Mouse (Mus musculus): ENCODE results near the gene Tcam1.

The Tcam1 gene

DNA sequence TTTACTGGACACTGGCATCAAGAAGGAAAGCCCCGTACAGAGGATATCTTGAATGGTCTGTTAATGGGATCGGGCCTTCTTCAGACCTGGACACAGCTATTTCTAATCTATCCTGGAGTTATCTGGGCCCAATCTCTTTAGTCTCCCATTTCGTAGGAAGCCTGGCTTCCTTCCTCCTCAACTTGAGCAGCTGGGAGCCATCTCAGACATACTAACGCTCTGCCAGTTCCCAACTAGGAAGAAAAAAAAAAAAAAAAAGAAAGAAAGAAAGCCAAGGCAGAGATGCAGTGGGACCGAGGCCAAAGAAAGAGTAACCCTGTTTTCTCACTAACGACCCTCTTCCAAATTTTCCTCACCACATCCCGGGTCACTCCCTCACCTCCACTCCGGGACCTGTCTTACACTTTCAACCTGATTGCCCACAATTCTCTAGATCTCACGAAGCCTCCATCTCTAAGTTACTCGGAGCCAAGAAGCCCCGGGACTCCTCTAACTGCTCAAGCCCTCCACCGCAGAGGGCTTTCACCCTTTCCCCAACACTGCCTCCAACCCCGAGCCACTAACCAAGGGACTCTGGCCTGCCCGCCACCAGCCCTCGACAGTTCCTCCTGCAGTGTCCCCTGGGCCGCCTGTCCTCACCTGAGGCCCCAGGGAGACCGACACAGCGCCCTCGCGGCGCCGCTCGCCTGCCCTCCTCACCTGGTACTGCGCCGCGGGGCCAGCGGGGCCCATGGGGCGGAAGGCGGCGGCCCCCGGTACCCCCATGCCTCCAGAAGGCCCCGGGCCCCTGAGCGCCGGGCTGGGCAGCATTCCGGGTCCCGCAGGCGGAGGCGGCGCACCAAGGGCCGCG is 4.5 kb upstream of the Tcam1 start:
- in situ Hi-C loops (cut with MboI; ENCODE audit: low pct_unique_long_range_greater_than_20kb in 1 of 2, low sequenced_read_pairs in 2 of 2, unreplicated experiment in 1 of 2), result no loop called here

DNA sequence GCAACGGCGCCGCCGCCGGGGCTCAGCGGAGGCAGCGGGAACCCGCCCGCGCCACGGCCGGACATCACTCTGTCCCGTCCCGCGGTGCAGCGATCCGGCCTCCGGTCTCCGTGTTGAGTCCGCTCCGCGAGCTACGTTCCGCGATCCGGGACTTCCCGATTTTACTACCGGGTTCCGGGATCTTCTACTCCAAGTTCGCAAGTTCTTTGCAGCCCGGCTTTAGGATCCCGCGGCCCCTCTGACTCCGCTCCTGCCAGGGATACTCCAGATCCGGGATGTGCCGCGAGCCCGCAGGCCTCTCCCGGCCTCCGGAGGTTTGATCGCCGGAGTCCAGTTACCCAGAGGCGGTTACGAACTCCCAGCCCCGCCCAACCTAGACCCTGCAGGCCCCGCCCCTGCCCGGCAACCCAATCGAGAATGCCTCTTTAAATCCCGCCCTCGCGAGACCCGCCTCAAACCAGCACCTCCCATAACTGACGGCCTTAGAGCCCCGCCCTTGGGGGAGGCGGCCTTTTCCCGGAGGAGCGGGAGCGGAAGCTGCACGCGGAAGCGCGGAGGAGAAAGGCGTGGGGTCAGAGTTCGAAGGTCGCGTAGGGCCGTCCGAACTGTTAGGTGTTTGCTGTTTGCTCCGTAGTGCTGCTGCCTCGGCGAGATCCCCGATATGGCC is 3.7 kb upstream of the Tcam1 start, which contains the start of gene Smarcd2:
Gene Smarcd2 (minus strand): TSS at position 329 of the 667 bp plus-strand sequence.
- in situ Hi-C loops (cut with MboI; ENCODE audit: low pct_unique_long_range_greater_than_20kb in 1 of 2, low sequenced_read_pairs in 2 of 2, unreplicated experiment in 1 of 2), result no loop called here

DNA sequence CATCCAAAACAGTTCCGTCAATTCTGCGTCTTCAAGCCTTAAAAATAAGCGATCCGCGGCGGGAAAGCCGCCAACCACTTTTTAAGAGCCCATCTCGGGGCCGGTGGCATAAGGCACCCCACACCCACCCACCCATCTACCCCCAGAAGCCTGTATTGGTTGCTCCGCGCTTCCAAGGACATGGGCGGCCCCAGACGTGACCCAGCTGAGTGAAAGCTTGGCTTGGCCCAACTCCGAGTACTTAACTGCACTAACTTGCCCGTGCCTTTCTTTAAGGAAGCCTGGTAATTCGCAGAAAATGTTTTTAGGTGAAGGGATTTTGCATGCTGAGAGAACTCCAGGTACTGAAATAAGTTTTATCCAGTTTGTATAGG is 3.2 kb upstream of the Tcam1 start:
- in situ Hi-C loops (cut with MboI; ENCODE audit: low pct_unique_long_range_greater_than_20kb in 1 of 2, low sequenced_read_pairs in 2 of 2, unreplicated experiment in 1 of 2), result no loop called here

DNA sequence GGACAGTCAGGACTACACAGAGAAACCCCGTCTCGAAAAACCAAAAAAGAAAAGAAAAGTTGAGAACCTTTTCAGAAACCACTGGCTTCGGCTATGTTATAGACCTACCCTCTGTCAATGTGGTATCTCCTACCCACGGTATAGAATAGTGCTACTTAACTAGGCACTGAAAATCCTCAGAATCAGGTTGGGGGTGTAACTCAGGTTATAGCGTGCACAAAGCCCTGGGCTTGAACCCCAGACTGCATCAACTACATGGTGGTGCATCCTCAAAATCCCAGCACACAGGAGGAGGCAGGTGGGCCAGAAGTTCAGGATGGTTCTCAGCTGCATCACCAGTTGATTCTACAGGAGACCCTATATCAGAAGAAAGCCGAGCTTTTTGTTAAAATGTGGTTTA is 2.7 kb upstream of the Tcam1 start:
- in situ Hi-C loops (cut with MboI; ENCODE audit: low pct_unique_long_range_greater_than_20kb in 1 of 2, low sequenced_read_pairs in 2 of 2, unreplicated experiment in 1 of 2), result no loop called here

DNA sequence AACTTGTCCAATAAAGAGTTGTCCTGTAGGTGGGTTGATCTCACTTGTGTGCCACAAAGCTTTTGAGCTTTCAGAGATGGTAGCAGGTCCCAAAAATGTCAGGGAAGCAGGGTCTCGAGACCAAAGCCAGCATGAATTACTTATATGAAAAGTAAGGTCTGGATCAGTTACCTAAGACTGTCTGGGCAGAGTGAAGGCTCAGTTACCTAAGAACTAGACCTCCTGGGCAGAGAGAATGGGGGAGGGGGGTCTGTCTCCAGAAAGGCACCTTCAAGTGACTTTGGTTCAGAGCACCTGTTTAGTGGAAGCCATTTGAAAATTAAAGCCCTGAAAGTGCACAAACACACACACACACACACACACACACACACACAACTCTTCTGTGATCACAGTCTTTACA is 2.1 kb upstream of the Tcam1 start:
- in situ Hi-C loops (cut with MboI; ENCODE audit: low pct_unique_long_range_greater_than_20kb in 1 of 2, low sequenced_read_pairs in 2 of 2, unreplicated experiment in 1 of 2), result no loop called here

DNA sequence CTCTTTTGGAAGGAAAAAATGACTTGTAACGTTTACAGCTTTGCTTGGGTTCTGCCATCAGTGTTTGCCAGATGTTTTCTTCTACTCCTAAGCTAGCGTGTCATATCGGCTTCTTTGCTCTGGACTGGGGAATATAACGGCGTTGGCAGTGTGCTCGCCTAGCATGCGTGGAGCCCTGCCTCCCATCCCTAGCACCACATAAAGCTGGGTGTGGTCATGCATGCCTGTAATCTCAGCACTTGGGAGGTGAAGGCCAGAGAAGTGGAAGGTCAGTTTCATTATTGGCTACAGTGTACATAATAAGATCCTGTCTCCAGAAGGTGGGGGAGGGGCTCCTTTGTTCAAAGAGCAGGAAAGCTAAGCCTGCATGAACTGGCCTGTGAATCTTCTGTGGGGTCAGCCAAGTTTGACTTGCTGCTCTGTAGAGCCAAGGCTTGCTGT is 1.5 kb upstream of the Tcam1 start:
- in situ Hi-C loops (cut with MboI; ENCODE audit: low pct_unique_long_range_greater_than_20kb in 1 of 2, low sequenced_read_pairs in 2 of 2, unreplicated experiment in 1 of 2), result no loop called here

DNA sequence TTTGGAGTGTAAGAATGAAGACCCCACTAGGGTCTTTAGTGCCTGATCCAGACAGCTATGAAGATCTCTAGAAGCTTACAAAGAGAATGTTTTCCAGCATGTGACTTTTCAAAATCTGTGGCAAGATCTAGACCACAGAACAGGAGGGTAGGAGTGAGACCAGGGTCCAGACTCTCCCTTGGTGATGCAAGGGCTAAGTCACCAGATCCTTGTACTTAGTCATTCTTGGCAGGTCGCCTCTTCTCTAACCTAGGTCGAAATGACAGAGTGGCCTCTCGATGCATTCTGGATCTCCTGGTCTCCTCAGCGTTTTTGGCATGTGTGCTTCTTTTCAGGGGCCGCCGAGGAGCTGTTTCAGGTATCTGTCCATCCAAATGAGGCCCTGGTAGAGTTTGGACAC is 6.0 kb downstream of the Tcam1 start:
- in situ Hi-C loops (cut with MboI; ENCODE audit: low pct_unique_long_range_greater_than_20kb in 1 of 2, low sequenced_read_pairs in 2 of 2, unreplicated experiment in 1 of 2), result no loop called here

DNA sequence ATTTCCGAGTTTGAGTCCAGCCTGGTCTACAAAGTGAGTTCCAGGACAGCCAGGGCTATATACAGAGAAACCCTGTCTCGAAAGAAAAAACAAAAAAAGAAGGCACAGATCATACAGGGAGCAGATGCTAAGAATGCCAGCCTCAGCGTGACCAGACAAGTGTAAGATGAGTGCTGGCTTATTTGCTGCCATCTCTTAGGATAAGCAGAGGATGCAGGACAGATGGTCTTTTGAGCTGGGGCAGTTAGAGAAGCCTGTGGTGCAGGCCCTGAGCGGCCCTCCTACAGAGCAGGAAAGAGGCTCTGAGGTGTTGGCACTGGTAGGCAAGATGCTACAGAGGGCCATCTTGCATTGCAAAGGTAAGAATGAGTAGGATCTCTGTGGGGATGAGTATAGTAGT is 6.9 kb downstream of the Tcam1 start:
- in situ Hi-C loops (cut with MboI; ENCODE audit: low pct_unique_long_range_greater_than_20kb in 1 of 2, low sequenced_read_pairs in 2 of 2, unreplicated experiment in 1 of 2), result no loop called here

DNA sequence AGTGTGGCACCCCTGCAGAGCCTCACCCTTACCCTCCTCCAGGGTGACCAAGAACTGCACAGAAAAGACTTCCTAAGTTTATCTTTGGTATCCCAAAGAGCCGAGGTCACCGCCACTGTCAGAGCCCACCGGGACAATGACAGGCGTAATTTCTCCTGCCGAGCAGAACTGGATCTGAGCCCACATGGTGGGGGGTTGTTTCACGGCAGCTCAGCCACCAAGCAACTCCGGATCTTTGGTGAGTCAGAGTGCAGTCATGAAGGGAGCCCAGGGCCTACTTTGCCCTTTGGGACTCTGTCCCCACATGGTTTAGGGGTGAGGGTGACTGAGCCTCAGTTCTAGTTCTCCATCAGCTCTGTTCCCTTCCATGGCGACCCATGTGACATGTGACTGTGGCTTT is 7.7 kb downstream of the Tcam1 start:
- in situ Hi-C loops (cut with MboI; ENCODE audit: low pct_unique_long_range_greater_than_20kb in 1 of 2, low sequenced_read_pairs in 2 of 2, unreplicated experiment in 1 of 2), result no loop called here

DNA sequence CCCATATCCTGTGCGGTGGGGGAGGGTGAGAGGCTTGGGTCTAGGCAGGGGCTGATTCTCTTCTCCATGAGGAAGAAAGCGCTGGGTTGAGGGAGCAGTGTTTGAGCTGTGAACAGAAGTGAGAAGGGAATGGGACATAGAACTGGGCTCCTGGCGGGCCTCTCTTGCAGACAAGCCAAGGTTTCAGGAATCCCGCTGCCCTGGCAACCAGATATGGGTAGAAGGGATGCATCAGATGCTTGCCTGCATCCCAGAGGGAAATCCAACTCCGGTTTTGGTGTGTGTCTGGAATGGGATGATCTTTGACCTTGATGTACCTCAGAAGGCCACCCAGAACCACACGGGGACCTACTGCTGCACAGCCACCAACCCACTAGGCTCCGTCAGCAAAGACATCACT is 9.7 kb downstream of the Tcam1 start:
- in situ Hi-C loops (cut with MboI; ENCODE audit: low pct_unique_long_range_greater_than_20kb in 1 of 2, low sequenced_read_pairs in 2 of 2, unreplicated experiment in 1 of 2), result no loop called here

DNA sequence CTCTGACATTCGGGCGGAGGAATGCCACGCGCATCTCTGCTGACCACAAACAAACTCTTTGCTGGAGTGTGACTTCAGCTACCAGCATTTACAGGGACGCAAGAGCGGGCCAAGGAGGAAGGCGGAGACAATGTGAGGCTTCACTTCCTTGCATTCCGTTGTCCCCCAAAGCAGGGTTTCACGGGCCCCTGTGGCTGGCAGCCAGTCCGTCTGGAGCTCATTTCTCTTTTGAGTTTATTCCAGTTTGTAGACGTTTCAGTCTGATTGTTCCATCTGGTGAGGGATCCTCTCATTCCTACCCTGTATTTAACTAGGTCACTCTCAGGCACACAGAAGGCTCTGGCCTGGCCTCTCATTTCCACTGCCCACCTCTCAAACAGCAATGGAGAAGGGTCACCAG is 10.5 kb downstream of the Tcam1 start:
- in situ Hi-C loops (cut with MboI; ENCODE audit: low pct_unique_long_range_greater_than_20kb in 1 of 2, low sequenced_read_pairs in 2 of 2, unreplicated experiment in 1 of 2), result no loop called here

DNA sequence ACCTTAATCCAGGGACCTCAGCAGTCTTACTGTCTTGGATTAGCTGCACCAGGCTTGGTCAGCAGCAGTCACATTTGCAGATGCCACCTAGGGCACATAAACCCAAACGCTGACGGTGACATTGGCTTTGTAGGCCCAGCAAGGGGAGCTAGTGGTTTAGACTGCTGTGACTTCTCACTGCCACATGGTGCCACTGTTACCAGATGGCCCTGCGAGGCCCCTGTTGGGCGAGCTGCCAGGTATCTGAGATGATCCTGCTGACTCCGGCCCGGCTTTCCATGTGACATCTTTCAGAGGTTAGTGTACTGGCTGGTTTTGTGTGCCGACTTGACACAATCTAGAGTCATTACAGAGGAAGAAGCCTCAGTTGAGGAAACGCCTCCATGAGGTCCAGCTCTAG is 12.9 kb downstream of the Tcam1 start:
- in situ Hi-C loops (cut with MboI; ENCODE audit: low pct_unique_long_range_greater_than_20kb in 1 of 2, low sequenced_read_pairs in 2 of 2, unreplicated experiment in 1 of 2), result no loop called here

DNA sequence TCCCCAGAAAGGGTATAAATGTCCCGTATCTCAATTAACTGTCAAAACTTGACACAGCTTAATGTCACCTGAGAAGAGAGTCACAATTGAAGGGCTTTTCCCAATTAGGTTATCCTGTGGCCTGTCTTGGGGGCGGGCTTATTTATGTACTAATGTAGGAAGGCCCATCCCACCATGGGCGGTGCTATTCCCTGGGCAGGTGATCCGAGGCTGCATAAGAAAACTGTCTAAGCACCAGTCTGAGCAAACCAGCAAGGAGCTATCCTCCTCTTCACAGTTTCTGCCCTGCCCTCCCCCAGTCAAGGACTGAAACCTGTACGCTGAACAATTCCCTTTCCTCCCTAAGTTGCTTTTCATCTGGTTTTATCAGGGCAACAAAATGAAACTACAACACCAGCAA is 13.9 kb downstream of the Tcam1 start:
- in situ Hi-C loops (cut with MboI; ENCODE audit: low pct_unique_long_range_greater_than_20kb in 1 of 2, low sequenced_read_pairs in 2 of 2, unreplicated experiment in 1 of 2), result no loop called here

DNA sequence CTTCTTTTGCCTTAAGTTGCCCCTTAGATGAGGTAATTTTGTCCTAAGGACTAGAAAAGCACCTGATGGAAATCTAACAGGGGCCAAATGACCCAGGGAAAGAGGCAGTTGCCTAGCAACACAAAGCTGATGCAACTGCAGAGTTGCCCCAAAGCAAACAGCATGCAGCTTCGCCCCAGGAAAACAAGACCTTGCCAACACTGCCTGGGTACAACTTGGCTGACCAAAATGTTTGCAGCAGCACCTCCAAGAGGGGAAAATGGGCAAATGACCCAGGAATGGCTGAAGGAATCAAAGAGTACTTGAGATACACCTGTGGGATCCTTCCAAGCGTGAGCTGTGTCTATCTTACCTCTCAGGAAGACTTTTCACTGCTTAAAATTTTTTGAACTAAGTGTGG is 15.4 kb downstream of the Tcam1 start:
- in situ Hi-C loops (cut with MboI; ENCODE audit: low pct_unique_long_range_greater_than_20kb in 1 of 2, low sequenced_read_pairs in 2 of 2, unreplicated experiment in 1 of 2), result no loop called here

DNA sequence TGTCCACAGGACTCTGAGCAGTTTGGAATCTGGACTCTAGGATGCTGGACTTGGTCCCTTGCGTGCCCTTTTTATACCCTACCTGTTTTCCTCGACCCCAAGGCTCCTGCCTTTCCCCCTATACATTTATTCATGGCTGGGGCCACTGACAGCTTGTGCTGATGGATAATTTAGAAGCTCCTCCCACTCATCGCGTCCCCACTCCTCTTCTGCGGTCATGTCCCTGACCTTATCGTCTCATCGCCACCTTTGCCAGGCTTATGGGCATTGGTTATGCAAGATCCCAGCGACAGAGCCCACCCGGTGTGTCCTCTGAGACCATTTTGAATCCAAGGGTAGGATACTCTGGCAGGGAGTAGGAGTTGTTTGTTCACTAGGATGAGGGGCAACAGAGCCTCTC is 25.3 kb downstream of the Tcam1 start, which contains the start of gene Gh:
Gene Gh (minus strand): TSS at position 101 of the 400 bp plus-strand sequence.
- in situ Hi-C loops (cut with MboI; ENCODE audit: low pct_unique_long_range_greater_than_20kb in 1 of 2, low sequenced_read_pairs in 2 of 2, unreplicated experiment in 1 of 2), result no loop called here

DNA sequence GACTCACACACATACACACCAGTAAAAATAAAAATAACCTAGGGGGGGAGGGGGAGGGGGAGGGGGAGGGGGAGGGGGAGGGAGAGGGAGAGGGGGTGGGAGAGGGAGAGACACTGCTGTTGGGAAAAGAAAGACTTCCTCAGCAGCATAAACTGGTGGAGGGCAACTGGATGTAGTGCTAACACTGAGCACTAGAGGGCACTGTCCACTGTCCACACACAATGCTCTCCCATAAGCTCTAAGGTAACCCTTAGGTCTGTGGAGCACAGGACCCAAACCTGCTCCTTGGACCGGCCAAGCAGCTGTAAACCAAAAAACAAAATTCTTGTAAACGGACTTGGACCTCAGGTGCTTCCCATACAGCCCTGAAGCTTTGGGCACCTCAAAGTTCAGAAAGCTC is 26.2 kb downstream of the Tcam1 start:
- in situ Hi-C loops (cut with MboI; ENCODE audit: low pct_unique_long_range_greater_than_20kb in 1 of 2, low sequenced_read_pairs in 2 of 2, unreplicated experiment in 1 of 2), result no loop called here

DNA sequence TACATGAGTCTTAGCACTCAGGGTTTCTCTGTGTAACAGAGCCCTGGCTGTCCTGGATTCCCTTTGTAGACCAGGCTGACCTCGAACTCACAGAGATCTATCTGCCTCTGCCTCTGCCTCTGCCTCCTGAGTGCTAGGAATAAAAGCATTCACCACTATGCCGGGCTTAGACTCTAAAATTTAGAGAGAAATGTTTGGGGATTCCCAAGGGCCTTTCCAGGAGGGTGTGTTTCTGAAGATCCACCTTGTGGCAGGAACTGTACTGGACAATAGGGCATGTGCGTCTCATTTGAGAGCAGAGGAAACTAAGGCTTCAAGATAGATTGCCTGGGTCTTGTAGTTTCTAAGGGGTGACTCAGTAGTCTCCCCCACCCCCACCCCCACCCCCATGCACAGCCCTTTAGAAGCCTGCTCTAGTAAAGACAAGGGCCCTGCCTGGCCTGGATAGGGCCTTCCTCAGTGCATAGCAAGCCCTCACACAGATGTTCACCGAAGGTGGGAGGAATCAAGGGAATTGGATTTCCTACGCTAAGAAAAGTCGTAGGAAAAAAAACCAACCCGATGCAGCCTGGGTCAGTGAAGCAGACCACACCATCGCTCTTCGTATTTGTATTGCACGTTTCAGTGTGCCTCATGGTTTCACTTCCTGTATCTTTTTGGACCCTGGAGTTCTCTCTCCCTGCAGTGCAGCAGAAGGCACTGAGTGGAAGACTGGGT is 29.0 kb downstream of the Tcam1 start:
- in situ Hi-C loops (cut with MboI; ENCODE audit: low pct_unique_long_range_greater_than_20kb in 1 of 2, low sequenced_read_pairs in 2 of 2, unreplicated experiment in 1 of 2), result no loop called here

DNA sequence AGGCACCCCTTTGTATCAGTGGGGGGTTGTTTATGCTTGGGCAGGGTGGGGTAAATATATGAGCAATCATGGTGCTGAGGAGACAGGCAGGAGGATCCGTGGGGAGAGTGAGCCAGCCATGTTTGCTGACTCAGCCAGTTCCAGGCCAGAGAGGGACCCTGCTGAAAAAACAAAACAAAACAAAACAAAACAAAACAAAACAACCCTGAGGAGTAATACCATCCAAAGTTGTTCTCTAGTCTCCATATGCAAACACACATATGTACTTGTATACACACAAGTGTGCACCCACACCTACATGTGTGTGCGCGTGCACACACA is 29.6 kb downstream of the Tcam1 start:
- in situ Hi-C loops (cut with MboI; ENCODE audit: low pct_unique_long_range_greater_than_20kb in 1 of 2, low sequenced_read_pairs in 2 of 2, unreplicated experiment in 1 of 2), result no loop called here

DNA sequence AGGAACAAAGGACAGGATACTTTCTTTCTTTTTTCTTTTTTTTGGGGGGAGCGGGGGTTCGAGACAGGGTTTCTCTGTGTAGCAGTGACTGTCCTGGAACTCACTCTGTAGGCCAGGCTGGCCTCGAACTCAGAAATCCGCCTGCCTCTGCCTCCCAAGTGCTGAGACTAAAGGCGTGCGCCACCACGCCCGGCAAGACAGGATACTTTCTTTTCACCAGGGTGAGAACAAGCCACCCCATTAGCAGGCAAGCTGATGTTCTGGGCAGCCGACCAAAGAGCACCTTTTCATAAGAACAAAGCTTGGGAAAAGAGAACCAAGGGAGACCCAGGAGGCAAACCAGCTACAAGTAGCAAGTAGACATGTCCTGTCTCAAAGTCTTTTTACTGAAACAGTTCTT is 30.3 kb downstream of the Tcam1 start:
- in situ Hi-C loops (cut with MboI; ENCODE audit: low pct_unique_long_range_greater_than_20kb in 1 of 2, low sequenced_read_pairs in 2 of 2, unreplicated experiment in 1 of 2), result no loop called here

DNA sequence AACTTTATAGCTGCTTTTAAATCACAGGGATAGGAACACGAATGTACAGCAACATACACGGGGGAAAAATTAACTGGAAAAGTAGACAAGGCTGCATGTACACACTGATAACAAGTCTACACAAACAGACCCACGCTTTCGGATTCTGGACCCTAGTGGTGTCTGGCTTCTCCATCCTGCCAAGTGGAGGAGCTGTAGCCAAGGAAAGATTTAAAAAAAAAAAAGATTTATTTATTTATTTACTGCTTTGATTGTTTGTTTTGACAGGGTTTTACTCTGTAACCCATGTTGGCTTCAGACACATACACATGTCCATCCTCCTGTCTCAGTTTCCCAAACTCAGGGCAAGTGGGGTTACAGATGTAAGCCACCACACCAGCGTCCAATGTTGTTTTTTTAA is 31.0 kb downstream of the Tcam1 start:
- in situ Hi-C loops (cut with MboI; ENCODE audit: low pct_unique_long_range_greater_than_20kb in 1 of 2, low sequenced_read_pairs in 2 of 2, unreplicated experiment in 1 of 2), result no loop called here

Data from mouse embryonic stem cell (cell line).